Mouse (Mus musculus): ENCODE results near the gene Nyap1. TPM values are rescaled to one million over a fixed set of nuclear protein-coding genes. Genes with fewer than 3 reads are reported as not detected.

The Nyap1 gene
- total RNA-seq, 2 experiments from 2014 or later: 3.1 to 3.3 TPM

GRCm38 (mm10) chr5:137691881-137692280 lies 49.5 kb downstream of the Nyap1 start:
- no peak for DNase-seq

- no peak for DNase-seq
These were observed 50.9 kb downstream of the Nyap1 start for GRCm38 (mm10) chr5:137690531-137690930.

GRCm38 (mm10) chr5:137689974-137690373 lies 51.4 kb downstream of the Nyap1 start:
- DNase-seq: no peak

- no peak for DNase-seq
These were observed 55.1 kb downstream of the Nyap1 start for GRCm38 (mm10) chr5:137686127-137686790.

GRCm38 (mm10) chr5:137685653-137686052 lies 55.8 kb downstream of the Nyap1 start:
- DNase-seq: no peak

- DNase-seq: peak; percentile 98
These were observed 56.9 kb downstream of the Nyap1 start, which contains the start of gene Agfg2 for GRCm38 (mm10) chr5:137684294-137685123. TSS of gene Agfg2 (minus strand) at chr5:137684726.

GRCm38 (mm10) chr5:137683388-137684293 lies 57.8 kb downstream of the Nyap1 start:
- DNase-seq: no peak

GRCm38 (mm10) chr5:137682526-137682925 lies 58.9 kb downstream of the Nyap1 start:
- no peak for DNase-seq

Other genes starting within 250 kb of the Nyap1 start
- 10 to 100 TPM; 25.1 to 26.0 TPM for gene Pop7, start 239.1 kb downstream of the Nyap1 start, total RNA-seq (2021)
- gene Gigyf1, start 223.1 kb downstream of the Nyap1 start, total RNA-seq (2021): 10 to 100 TPM; 30.5 to 32.4 TPM
- gene Epo, start 208.4 kb downstream of the Nyap1 start, total RNA-seq (2021): not detected
- gene Gnb2, start 208.1 kb downstream of the Nyap1 start, total RNA-seq (2021): 100 to 1,000 TPM; 560 to 578 TPM
- gene Actl6b, start 188.1 kb downstream of the Nyap1 start, total RNA-seq (2021): not detected
- under 1 TPM in 1 of 2 experiments, not detected in 1; 0.10 TPM for gene Tfr2, start 171.8 kb downstream of the Nyap1 start, total RNA-seq (2021)
- 10 to 100 TPM; 25.2 to 28.8 TPM for gene Mospd3, start 140.5 kb downstream of the Nyap1 start, total RNA-seq (2021)
- 100 to 1,000 TPM; 133 to 137 TPM for gene Pcolce, start 127.8 kb downstream of the Nyap1 start, total RNA-seq (2021)
- gene Fbxo24, start 112.6 kb downstream of the Nyap1 start, total RNA-seq (2021): under 1 TPM; 0.21 to 0.25 TPM
- 10 to 100 TPM; 19.2 to 21.6 TPM for gene Lrch4, start 112.5 kb downstream of the Nyap1 start, total RNA-seq (2021)
- gene Gm20605, start 112.4 kb downstream of the Nyap1 start, total RNA-seq (2021): 1 to 10 TPM; 4.8 to 6.6 TPM
- 1 to 10 TPM; 1.8 to 2.2 TPM for gene Sap25, start 100.3 kb downstream of the Nyap1 start, total RNA-seq (2021)
- not detected for gene Irs3, start 95.9 kb downstream of the Nyap1 start, total RNA-seq (2021)
- gene Agfg2, start 56.9 kb downstream of the Nyap1 start, total RNA-seq (2021): 10 to 100 TPM; 21.7 to 23.1 TPM
- 100 to 1,000 TPM; 230 to 231 TPM for gene Tsc22d4, start 4.1 kb upstream of the Nyap1 start, total RNA-seq (2021)
- gene Ppp1r35, start 37.2 kb upstream of the Nyap1 start, total RNA-seq (2021): 10 to 100 TPM; 16.5 to 17.1 TPM
- gene Mepce, start 46.0 kb upstream of the Nyap1 start, total RNA-seq (2021): 10 to 100 TPM; 29.0 to 40.3 TPM
- 1 to 10 TPM; 2.4 to 3.2 TPM for gene Zcwpw1, start 46.2 kb upstream of the Nyap1 start, total RNA-seq (2021)
- 1 to 10 TPM in 1 of 2 experiments, under 1 TPM in 1; 0.71 to 2.4 TPM for gene Pilra, start 94.7 kb upstream of the Nyap1 start, total RNA-seq (2021)
- gene Pilrb1, start 116.5 kb upstream of the Nyap1 start, total RNA-seq (2021): under 1 TPM in 1 of 2 experiments, not detected in 1; 0.38 TPM
- 1 to 10 TPM in 1 of 2 experiments, not detected in 1; 1.0 TPM for gene Pilrb2, start 130.2 kb upstream of the Nyap1 start, total RNA-seq (2021)
- under 1 TPM; 0.09 to 0.17 TPM for gene Cyp3a13, start 180.0 kb upstream of the Nyap1 start, total RNA-seq (2021)
- under 1 TPM; 0.29 to 0.61 TPM for gene Gjc3, start 221.5 kb upstream of the Nyap1 start, total RNA-seq (2021)
- not detected for gene Azgp1, start 239.9 kb upstream of the Nyap1 start, total RNA-seq (2021)